Mouse (Mus musculus) lung, adult 2 months (tissue): Measurements from ENCODE around the gene Rab26.

Experiments used
- CTCF ChIP-seq: fragments of 200-500 bp; IDR thresholded peaks from 2 replicates; pipeline ENCODE4 v1.5.1; 2011; ENCODE audit warnings: mild to moderate bottlenecking, low read length, control low read depth; ENCODE audit not compliant: insufficient read depth
- POLR2A ChIP-seq: fragments of 200-500 bp; IDR thresholded peaks from 2 replicates; pipeline ENCODE4 v1.6.1; 2011; ENCODE audit warnings: low read depth, mild to moderate bottlenecking, control low read depth, low read length, borderline replicate concordance; ENCODE audit errors: extremely low read depth

GRCm38 (mm10) chr17:24529007-24529451 lies 5.0 kb downstream of the Rab26 start:
- 0 out of 2 replicates have a peak, but pooled peaks have one; percentile 6 for TF ChIP-seq POLR2A
- TF ChIP-seq CTCF: peak; percentile 81
